Mouse (Mus musculus): ENCODE data around the gene Efcab5.

GRCm38 (mm10) chr11:77160341-77160740 lies 28.4 kb downstream of the Efcab5 start:
- no peak for TF ChIP-seq CTCF (IDR thresholded peaks at IDR 0.05)
- no peak for TF ChIP-seq EP300 (IDR thresholded peaks at IDR 0.05; ENCODE audit: insufficient read depth, low read depth, low read length)
- no peak for TF ChIP-seq POLR2A (IDR thresholded peaks at IDR 0.05; ENCODE audit: insufficient read depth, low read depth, low read length)
